Mouse (Mus musculus) liver, postnatal 0 days (tissue): ENCODE results near the gene Spdl1.

ENCODE experiments used
- CTCF ChIP-seq: sonication (generic); IDR thresholded peaks from 2 replicates; pipeline ENCODE4 v1.5.1; 2016; ENCODE audit warnings: antibody characterized with exemption, low read depth
- EP300 ChIP-seq: IDR thresholded peaks from 2 replicates; pipeline ENCODE4 v1.6.1; 2016; ENCODE audit warnings: antibody characterized with exemption, low read depth, mild to moderate bottlenecking

DNA sequence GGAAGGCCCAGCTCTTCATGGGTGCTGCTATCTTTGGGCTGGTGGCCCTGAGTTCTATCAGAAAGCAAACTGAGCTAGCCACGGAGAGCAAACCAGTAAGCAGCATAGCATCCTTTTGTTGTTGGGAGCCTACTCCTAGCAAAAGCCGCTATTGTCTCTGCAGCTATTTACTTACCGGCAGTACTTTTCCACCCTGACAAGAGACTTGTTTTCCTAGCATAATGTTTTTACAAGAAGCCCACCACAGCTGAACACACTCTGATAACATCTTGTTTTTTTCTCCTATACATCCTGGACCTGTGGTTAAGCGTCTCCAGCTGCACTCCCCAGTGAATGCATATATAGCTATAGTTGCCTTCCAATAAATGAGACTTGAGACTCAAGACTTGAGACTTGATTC lies 5.6 kb upstream of the Spdl1 start:
- no peak for TF ChIP-seq EP300
- TF ChIP-seq CTCF: no peak
